Mouse (Mus musculus) hindbrain, embryonic 11.5 days (tissue): Measurements from ENCODE around the gene Sema6d. TPM values are rescaled to one million over a fixed set of nuclear protein-coding genes. Genes with fewer than 3 reads are reported as not detected.

ENCODE experiments used
- ATAC-seq: fragments of 200-750 bp; cut with Nextera tagmentation; 2 replicates; pipeline ENCODE4 v1.8.0; 2017; ENCODE audit warnings: mild to moderate bottlenecking, moderate TSS enrichment, moderate library complexity; ENCODE audit not compliant: low FRiP score
- DNase-seq: peaks from one replicate; pipeline ENCODE4 v3.0.0-alpha.2; 2015; ENCODE audit warnings: low spot score
- H3K27ac ChIP-seq: fragments of 300-500 bp; sonication (generic); 2 replicates; pipeline ENCODE4 v1.5.1; 2014; ENCODE audit warnings: mild to moderate bottlenecking, low read depth, low read length
- H3K27me3 ChIP-seq: fragments of 300-500 bp; sonication (generic); 2 replicates; pipeline ENCODE4 v1.6.1; 2014; ENCODE audit warnings: mild to moderate bottlenecking, low read length, moderate library complexity, mixed read lengths; ENCODE audit not compliant: control insufficient read depth, insufficient read depth
- H3K36me3 ChIP-seq: fragments of 300-500 bp; sonication (generic); 2 replicates; pipeline ENCODE4 v1.6.1; 2014; ENCODE audit warnings: mild to moderate bottlenecking, low read length, moderate library complexity, mixed read lengths; ENCODE audit not compliant: control insufficient read depth, insufficient read depth
- H3K4me1 ChIP-seq: fragments of 300-500 bp; sonication (generic); replicated peaks from 2 replicates; pipeline ENCODE4 v1.6.1; 2014; ENCODE audit warnings: low read length, mixed read lengths; ENCODE audit not compliant: control insufficient read depth, insufficient read depth
- H3K4me2 ChIP-seq: fragments of 300-500 bp; sonication (generic); replicated peaks from 2 replicates; pipeline ENCODE4 v1.6.1; 2014; ENCODE audit warnings: mild to moderate bottlenecking, low read depth, low read length
- H3K4me3 ChIP-seq: fragments of 300-500 bp; sonication (generic); 2 replicates; pipeline ENCODE4 v1.5.1; 2014; ENCODE audit warnings: low read depth, low read length
- H3K9ac ChIP-seq: fragments of 300-500 bp; sonication (generic); 2 replicates; pipeline ENCODE4 v1.6.1; 2014; ENCODE audit warnings: low read depth, low read length
- H3K9me3 ChIP-seq: fragments of 300-500 bp; sonication (generic); 2 replicates; pipeline ENCODE4 v1.6.1; 2016; ENCODE audit warnings: low read length; ENCODE audit not compliant: control insufficient read depth
- WGBS: fragments of 180-500 bp; shearing (Covaris S2); extraction: QIAGEN DNeasy Blood & Tissue Kit; methylation state at CpG from one replicate; pipeline ENCODE4 v1.1.7; 2014; 5-methylcytosine and 5-hydroxymethylcytosine counted together
- polyA plus RNA-seq: library from polyadenylated mRNA; unstranded; fragments of >200 nt; fragmentation: Nextera tagmentation; extraction: Ambion mirVana; gene quantifications from 2 replicates; pipeline ENCODE4 v1.2.1, GENCODE M21; 2014

The Sema6d gene
- polyA plus RNA-seq, 1 experiment from 2014 or later: 26.2 TPM

DNA sequence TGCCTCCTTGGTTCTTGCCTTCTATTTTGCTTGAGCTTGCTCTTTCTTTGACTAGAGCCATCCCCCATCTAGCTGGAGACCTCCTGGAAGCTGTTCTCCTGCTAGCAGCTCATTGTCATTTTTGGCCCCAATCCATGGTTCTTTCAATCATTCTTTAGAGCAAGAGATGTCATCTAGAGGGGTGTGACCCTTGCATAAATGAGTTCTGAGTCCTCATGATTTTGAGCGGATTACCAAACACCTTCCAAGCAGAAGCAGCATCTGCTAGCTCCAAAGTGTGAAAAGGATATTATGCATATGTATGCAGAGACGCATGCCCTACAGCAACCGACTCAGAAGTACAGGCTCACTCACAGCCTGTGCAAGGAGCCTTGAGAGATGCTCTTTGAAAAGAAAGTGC lies 201.4 kb downstream of the Sema6d start:
- Histone ChIP-seq H3K9me3 (no peaks in the 10 kb centered on the region), H3K36me3 (no peaks in the 10 kb centered on the region), H3K9ac (no peak overlapping the region), H3K27me3 (no peaks in the 10 kb centered on the region), H3K4me3 (no peak overlapping the region), H3K4me2 (no peak overlapping the region), H3K27ac (no peak overlapping the region), H3K4me1 (no peaks in the 10 kb centered on the region)
- 82% methylated on average over 3 of the region's 3 CpGs for WGBS
- DNase-seq (no peak), ATAC-seq (no peak)

DNA sequence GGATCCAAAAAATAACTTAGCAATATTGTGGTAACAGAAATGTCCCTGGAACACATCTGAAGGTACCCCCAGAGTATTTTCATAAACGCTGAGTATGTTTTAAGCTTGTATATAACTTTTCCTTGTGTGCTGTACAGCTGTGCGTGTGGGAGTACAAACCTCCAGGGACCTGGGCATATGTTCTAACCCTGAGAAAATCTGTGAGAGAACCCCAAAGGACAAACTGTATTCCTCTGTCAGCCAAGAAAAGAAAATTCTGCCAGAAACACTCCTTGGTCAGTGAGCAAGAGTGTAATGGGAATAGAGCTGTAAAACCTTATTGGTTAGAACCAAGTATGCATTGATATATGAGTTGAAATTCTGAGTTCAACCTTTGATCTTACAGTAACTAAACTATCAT lies 203.8 kb downstream of the Sema6d start:
- Histone ChIP-seq H3K4me2 (no peak overlapping the region), H3K27ac (no peak overlapping the region), H3K9ac (no peak overlapping the region), H3K36me3 (no peaks in the 10 kb centered on the region), H3K4me1 (no peaks in the 10 kb centered on the region), H3K9me3 (no peaks in the 10 kb centered on the region), H3K27me3 (no peaks in the 10 kb centered on the region), H3K4me3 (no peak overlapping the region)
- no peak for ATAC-seq
- WGBS: 95% methylated on average over 2 of the region's 2 CpGs
- no peak for DNase-seq

DNA sequence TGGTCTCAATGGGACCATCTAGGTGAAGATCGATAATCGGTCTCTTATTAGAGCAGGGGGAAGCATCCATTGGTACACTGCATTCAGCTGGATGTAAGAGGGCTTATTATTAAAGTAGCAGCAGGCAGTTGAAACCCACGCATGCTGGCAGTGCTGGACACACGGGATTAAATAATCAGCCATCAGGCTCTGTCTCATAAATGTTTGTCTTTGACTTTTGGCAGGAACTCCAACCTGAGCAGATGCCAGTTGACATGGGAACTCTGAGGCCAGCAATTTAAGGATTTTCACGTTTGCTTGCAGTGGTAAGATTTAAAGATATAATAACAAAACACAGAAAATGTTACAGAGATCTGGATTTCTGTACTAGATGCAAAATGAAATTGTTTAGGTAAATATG lies 208.6 kb downstream of the Sema6d start:
- Histone ChIP-seq H3K4me3 (no peak overlapping the region), H3K4me2 (no peak overlapping the region), H3K9ac (no peak overlapping the region), H3K36me3 (no peaks in the 10 kb centered on the region), H3K27me3 (no peaks in the 10 kb centered on the region), H3K4me1 (no peaks in the 10 kb centered on the region), H3K9me3 (no peaks in the 10 kb centered on the region), H3K27ac (no peak overlapping the region)
- ATAC-seq: no peak
- WGBS: 76% methylated on average over 5 of the region's 5 CpGs
- no peak for DNase-seq

DNA sequence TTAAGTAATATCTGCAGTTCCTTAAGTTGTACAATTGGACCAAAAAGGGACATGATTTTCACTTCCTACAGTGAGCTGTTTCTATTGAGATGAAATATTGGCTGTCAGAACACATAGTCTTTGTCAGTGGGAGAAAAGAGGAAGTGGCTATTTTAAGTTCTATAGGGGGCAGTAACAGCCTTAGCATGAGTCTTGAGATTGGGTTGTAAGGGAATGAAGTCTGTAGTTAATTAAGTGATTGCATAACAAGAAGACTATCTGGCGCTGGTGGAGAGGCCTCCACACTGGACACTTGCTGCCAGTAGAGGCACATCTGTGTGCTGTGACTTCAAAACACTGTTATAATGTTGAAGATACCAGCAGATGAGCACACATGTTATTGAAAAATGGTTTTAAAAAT lies 209.1 kb downstream of the Sema6d start:
- Histone ChIP-seq H3K4me2 (no peak overlapping the region), H3K36me3 (no peaks in the 10 kb centered on the region), H3K27me3 (no peaks in the 10 kb centered on the region), H3K9ac (no peak overlapping the region), H3K9me3 (no peaks in the 10 kb centered on the region), H3K4me3 (no peak overlapping the region), H3K4me1 (no peaks in the 10 kb centered on the region), H3K27ac (no peak overlapping the region)
- ATAC-seq (no peak), DNase-seq (no peak)
- WGBS: 55% methylated on average over 1 of the region's 1 CpGs

DNA sequence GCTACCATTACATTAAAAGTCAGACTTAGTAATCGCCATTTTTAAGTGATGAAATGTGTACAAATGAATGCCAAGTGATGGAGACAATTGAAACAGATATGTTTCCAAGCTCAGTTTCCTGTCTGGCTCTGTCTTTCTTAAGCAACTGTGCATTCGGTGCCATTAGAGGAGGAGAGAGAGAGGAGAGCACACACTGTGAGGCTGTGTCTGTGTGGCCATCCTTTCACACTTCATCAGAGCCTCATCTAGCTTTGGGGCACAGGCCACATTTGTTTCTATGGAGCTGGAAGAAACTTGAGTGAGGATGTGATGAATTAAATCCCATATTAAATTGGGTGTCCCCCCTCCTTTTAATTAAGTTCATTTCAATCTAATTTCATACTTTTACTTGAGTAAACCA lies 218.8 kb downstream of the Sema6d start:
- H3K4me2 ChIP-seq: no peak overlapping the region
- DNase-seq (no peak), ATAC-seq (no peak)
- no peaks in the 10 kb centered on the region for H3K36me3 ChIP-seq
- H3K4me1 ChIP-seq: no peaks in the 10 kb centered on the region
- no peak overlapping the region for H3K9ac ChIP-seq
- H3K27me3 ChIP-seq: no peaks in the 10 kb centered on the region
- no peaks in the 10 kb centered on the region for H3K9me3 ChIP-seq
- WGBS: 76% methylated on average over 2 of the region's 2 CpGs
- no peak overlapping the region for H3K4me3 ChIP-seq
- H3K27ac ChIP-seq: no peak overlapping the region

DNA sequence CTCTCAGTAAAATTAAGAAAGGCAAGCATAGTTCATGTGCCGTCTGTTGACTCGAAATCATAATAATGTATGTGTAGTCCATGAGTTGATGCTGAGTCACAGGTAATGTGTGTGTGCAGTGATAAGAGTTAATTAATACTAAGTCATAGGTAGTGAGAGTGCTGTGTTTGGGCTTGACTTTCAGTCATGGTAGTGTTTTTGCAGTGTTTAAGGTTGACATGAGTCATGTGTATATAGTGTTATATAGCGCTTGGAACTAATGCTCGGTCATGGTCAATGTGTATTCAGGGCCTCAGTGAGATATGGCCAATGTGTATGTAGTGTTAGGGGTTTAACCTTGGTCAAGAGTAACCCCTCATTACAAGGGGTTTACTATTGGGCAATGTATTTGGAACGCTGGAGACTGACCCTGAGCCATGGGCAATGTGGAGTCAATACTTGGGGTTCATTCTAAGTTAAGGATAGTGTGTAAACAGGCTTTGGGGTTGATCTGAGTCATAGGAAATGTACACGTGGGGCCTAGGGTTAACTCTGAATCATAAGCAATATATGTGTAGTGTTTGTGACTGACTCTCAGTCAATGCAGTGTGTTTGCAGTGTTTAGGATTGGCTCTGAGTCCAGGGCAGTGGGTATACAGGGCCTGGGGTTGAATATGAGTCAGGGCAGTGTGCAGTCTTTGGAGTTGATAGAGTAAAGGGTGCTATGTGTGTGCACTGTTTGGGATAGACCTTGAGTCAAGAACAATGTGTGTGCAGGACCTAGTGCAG lies 219.8 kb downstream of the Sema6d start:
- H3K9me3 ChIP-seq: no peaks in the 10 kb centered on the region
- no peaks in the 10 kb centered on the region for H3K27me3 ChIP-seq
- H3K27ac ChIP-seq: no peak overlapping the region
- no peak overlapping the region for H3K9ac ChIP-seq
- 93% methylated on average over 6 of the region's 6 CpGs for WGBS
- no peak overlapping the region for H3K4me2 ChIP-seq
- H3K4me1 ChIP-seq: no peaks in the 10 kb centered on the region
- ATAC-seq (no peak), DNase-seq (no peak)
- no peak overlapping the region for H3K4me3 ChIP-seq
- H3K36me3 ChIP-seq: no peaks in the 10 kb centered on the region

DNA sequence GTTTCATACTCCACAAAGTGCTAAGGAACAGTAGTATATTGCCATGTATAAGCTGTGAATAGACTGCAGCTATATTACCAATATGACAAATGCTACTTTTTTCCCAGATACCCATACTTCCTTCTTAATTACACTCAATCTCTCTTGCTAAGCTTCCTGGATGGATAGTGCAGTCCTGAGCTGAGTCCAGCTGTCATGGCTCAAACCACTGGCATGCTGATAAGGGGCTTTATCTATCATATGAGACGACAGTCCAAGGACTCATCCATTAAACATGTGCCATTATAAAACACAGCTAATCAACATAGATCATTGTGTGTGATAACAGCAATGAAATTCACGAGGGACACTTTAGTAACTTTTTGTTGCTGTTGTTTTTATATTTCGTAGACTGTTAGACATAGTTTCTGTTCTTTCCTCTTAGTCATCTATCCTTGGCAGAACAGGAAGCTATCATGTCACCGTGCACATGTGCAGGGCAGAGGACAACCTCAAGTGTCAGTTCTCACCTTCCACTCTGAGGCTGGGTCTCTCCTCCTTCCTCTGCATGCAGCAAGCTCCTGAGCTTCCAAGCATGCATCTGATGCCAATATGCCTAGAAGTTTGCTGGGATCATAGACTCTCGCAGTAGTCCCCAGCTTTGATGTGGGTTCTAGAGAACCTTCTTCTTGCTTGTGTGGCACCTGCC lies 232.9 kb downstream of the Sema6d start:
- no peak for DNase-seq
- H3K36me3 ChIP-seq: no peaks in the 10 kb centered on the region
- WGBS: 85% methylated on average over 5 of the region's 5 CpGs
- H3K4me3 ChIP-seq: no peak overlapping the region
- no peaks in the 10 kb centered on the region for H3K27me3 ChIP-seq
- ATAC-seq: no peak
- H3K27ac ChIP-seq: no peak overlapping the region
- H3K9me3 ChIP-seq: no peaks in the 10 kb centered on the region
- H3K4me2 ChIP-seq: no peak overlapping the region
- no peaks in the 10 kb centered on the region for H3K4me1 ChIP-seq
- no peak overlapping the region for H3K9ac ChIP-seq

DNA sequence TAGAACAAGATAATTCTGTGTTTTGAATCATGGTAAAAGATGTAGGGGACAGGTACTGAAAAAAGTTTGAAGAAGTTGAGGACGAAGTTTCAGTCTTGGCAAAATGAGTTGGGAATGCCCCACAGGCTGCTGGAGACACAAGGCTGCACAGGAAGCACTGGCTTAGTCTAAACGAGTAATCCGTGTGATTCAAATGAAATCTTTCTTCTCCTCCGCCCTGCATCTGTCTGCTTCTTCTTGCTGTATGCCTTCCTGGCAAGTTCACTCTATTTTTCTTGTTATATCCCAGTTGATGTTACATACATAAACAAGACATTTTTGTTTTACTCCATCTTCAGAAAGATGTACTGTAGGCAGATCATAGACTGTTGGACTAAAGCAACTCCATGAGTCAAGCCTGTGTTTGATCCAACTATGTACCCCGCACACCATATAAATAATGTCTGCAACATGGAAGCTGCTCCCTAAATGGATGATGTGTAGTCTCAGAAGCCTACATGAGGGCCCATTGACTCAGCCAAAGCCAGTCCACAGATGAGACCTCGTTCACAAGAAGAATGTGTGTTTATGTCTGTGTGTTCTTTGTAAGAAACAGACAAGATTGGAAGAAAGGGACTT lies 234.4 kb downstream of the Sema6d start:
- Histone ChIP-seq H3K4me3 (no peak overlapping the region), H3K27ac (no peak overlapping the region), H3K4me2 (no peak overlapping the region), H3K9ac (no peak overlapping the region), H3K27me3 (no peaks in the 10 kb centered on the region), H3K36me3 (no peaks in the 10 kb centered on the region), H3K4me1 (no peaks in the 10 kb centered on the region), H3K9me3 (no peaks in the 10 kb centered on the region)
- WGBS: 86% methylated on average over 6 of the region's 6 CpGs
- ATAC-seq (no peak), DNase-seq (no peak)
